Mouse (Mus musculus) midbrain, embryonic 16.5 days (tissue): ENCODE data around the gene Hist1h4c. TPM values are rescaled to one million over a fixed set of nuclear protein-coding genes. Genes with fewer than 3 reads are reported as not detected.
"Not testable (repeated sequence)": the region's sequence is repeated elsewhere in the genome, so short reads cannot be mapped to it uniquely, and the experiment has no call there.

ENCODE experiments used
- ATAC-seq: fragments of 200-750 bp; cut with Nextera tagmentation; 2 replicates; pipeline ENCODE4 v1.8.0; 2017; ENCODE audit warnings: moderate TSS enrichment
- H3K27ac ChIP-seq: fragments of 300-500 bp; sonication (generic); 2 replicates; pipeline ENCODE4 v1.5.1; 2014; ENCODE audit warnings: mild to moderate bottlenecking, low read length, mixed read lengths
- H3K27me3 ChIP-seq: fragments of 300-500 bp; sonication (generic); 2 replicates; pipeline ENCODE4 v1.6.1; 2014; ENCODE audit warnings: low read depth, low read length, mixed read lengths; ENCODE audit not compliant: control insufficient read depth, insufficient read depth
- H3K36me3 ChIP-seq: fragments of 300-500 bp; sonication (generic); 2 replicates; pipeline ENCODE4 v1.6.1; 2014; ENCODE audit warnings: mild to moderate bottlenecking, low read length, moderate library complexity, mixed read lengths; ENCODE audit not compliant: control insufficient read depth, insufficient read depth
- H3K4me1 ChIP-seq: fragments of 300-500 bp; sonication (generic); 2 replicates; pipeline ENCODE4 v1.6.1; 2014; ENCODE audit warnings: mild to moderate bottlenecking, low read length, mixed read lengths; ENCODE audit not compliant: control insufficient read depth, insufficient read depth
- H3K4me2 ChIP-seq: fragments of 300-500 bp; sonication (generic); 2 replicates; pipeline ENCODE4 v1.6.1; 2014; ENCODE audit warnings: mild to moderate bottlenecking, low read length, mixed read lengths
- H3K4me3 ChIP-seq: fragments of 300-500 bp; sonication (generic); 2 replicates; pipeline ENCODE4 v1.5.1; 2014; ENCODE audit warnings: low read depth, mild to moderate bottlenecking, low read length, moderate library complexity, mixed read lengths
- H3K9ac ChIP-seq: fragments of 300-500 bp; sonication (generic); 2 replicates; pipeline ENCODE4 v1.6.1; 2014; ENCODE audit warnings: low read depth, low read length, mixed read lengths
- H3K9me3 ChIP-seq: fragments of 300-500 bp; sonication (generic); replicated peaks from 2 replicates; pipeline ENCODE4 v1.6.1; 2014; ENCODE audit warnings: mild to moderate bottlenecking, low read length, mixed read lengths; ENCODE audit not compliant: control insufficient read depth, poor library complexity, severe bottlenecking
- whole genome bisulfite sequencing: fragments of 180-500 bp; shearing (Covaris S2); extraction: QIAGEN DNeasy Blood & Tissue Kit; methylation state at CpG from one replicate; pipeline ENCODE4 v1.1.7; 2014; 5-methylcytosine and 5-hydroxymethylcytosine counted together
- microRNA-seq: library from miRNA; unstranded; fragments of <30 nt; microRNA quantifications from one replicate; pipeline ENCODE4, GENCODE M21; 2017
- polyA plus RNA-seq: library from polyadenylated mRNA; unstranded; fragments of >200 nt; fragmentation: Nextera tagmentation; extraction: Ambion mirVana; gene quantifications from 2 replicates; pipeline ENCODE4 v1.2.1, GENCODE M21; 2015

Gene Hist1h4c
- polyA plus RNA-seq, 1 experiment from 2014 or later = 1.8 TPM

- H3K27ac ChIP-seq = peak overlapping the region; percentile 86
- H3K36me3 ChIP-seq, H3K27me3 ChIP-seq, H3K9me3 ChIP-seq: not testable (repeated sequence)
- ATAC-seq = peak; percentile 69
- H3K4me1 ChIP-seq = peaks cover 20% of the 10 kb centered on the region
- H3K4me3 ChIP-seq = peak overlapping the region; percentile 42
- H3K9ac ChIP-seq = peak overlapping the region; percentile 53; the same call in 1 of the 2 replicates
- peak overlapping the region; percentile 72 for H3K4me2 ChIP-seq
- WGBS = 12% methylated on average over 12 of the region's 30 CpGs
Measured at GRCm38 (mm10) chr13:23682947-23683754, 15.1 kb downstream of the Hist1h4c start.

GRCm38 (mm10) chr13:23682623-23682946 is 15.7 kb downstream of the Hist1h4c start:
- Histone ChIP-seq H3K27ac (peak overlapping the region; percentile 73; the same call in 1 of the 2 replicates), H3K4me1 (peaks cover 20% of the 10 kb centered on the region), H3K27me3 (no peaks in the 10 kb centered on the region), H3K4me2 (peak overlapping the region; percentile 72), H3K9ac (0 out of 2 replicates have a peak overlapping the region, but pooled peaks have one; percentile 25), H3K4me3 (peak overlapping the region; percentile 42; the same call in 1 of the 2 replicates), H3K9me3 (no peaks in the 10 kb centered on the region), H3K36me3 (no peaks in the 10 kb centered on the region)
- WGBS = 45% methylated on average over 1 of the region's 1 CpGs
- no peak for ATAC-seq

GRCm38 (mm10) chr13:23681990-23682582 is 16.2 kb downstream of the Hist1h4c start:
- 92% methylated on average over 6 of the region's 6 CpGs for WGBS
- H3K4me2 ChIP-seq = no peak overlapping the region
- ATAC-seq = no peak

GRCm38 (mm10) chr13:23662536-23662935 is 35.7 kb downstream of the Hist1h4c start:
- no peak overlapping the region for H3K9ac ChIP-seq
- H3K4me2 ChIP-seq = no peak overlapping the region
- no peak overlapping the region for H3K27ac ChIP-seq
- 72% methylated on average over 3 of the region's 3 CpGs for WGBS
- H3K9me3 ChIP-seq = no peaks in the 10 kb centered on the region
- no peak overlapping the region for H3K4me3 ChIP-seq
- H3K27me3 ChIP-seq = no peaks in the 10 kb centered on the region
- H3K4me1 ChIP-seq = no peaks in the 10 kb centered on the region
- H3K36me3 ChIP-seq = no peaks in the 10 kb centered on the region
- ATAC-seq = no peak

More at GRCm38 (mm10) chr13:23681990-23682582, 16.2 kb downstream of the Hist1h4c start:
- Histone ChIP-seq H3K36me3 (no peaks in the 10 kb centered on the region), H3K9ac (no peak overlapping the region), H3K27ac (no peak overlapping the region), H3K9me3 (no peaks in the 10 kb centered on the region), H3K4me3 (no peak overlapping the region), H3K4me1 (peaks cover 20% of the 10 kb centered on the region), H3K27me3 (no peaks in the 10 kb centered on the region)

- H3K27me3 ChIP-seq = no peaks in the 10 kb centered on the region
- WGBS = 74% methylated on average over 6 of the region's 6 CpGs
- H3K9me3 ChIP-seq = no peaks in the 10 kb centered on the region
- no peak overlapping the region for H3K4me3 ChIP-seq
- H3K9ac ChIP-seq = no peak overlapping the region
- no peak for ATAC-seq
- H3K36me3 ChIP-seq = no peaks in the 10 kb centered on the region
- H3K4me1 ChIP-seq = no peaks in the 10 kb centered on the region
- H3K4me2 ChIP-seq = no peak overlapping the region
- H3K27ac ChIP-seq = no peak overlapping the region
Measured at GRCm38 (mm10) chr13:23659636-23660366, 38.5 kb downstream of the Hist1h4c start.

Small RNA genes within 50 kb of the gene (microRNA-seq; reads per million reads assigned to microRNA genes)
- gene Gm44314 = not detected
- gene Gm44350 = not detected

Other genes starting within 250 kb of the Hist1h4c start
- 0.10 and 0.31 TPM in 2 replicates for gene Btn1a1, start 232.6 kb downstream of the Hist1h4c start, polyA plus RNA-seq
- gene Btn2a2, start 209.6 kb downstream of the Hist1h4c start, polyA plus RNA-seq = 0.15 TPM in 1 of 2 replicates, not detected in the other
- gene Hist1h4h, start 167.4 kb downstream of the Hist1h4c start, polyA plus RNA-seq = 1.5 and 3.0 TPM in 2 replicates
- gene Hist1h2af, start 164.5 kb downstream of the Hist1h4c start, polyA plus RNA-seq = not detected in 2 replicates
- not detected in 2 replicates for gene Hist1h3g, start 163.0 kb downstream of the Hist1h4c start, polyA plus RNA-seq
- 0.27 TPM in 1 of 2 replicates, not detected in the other for gene Hist1h2bh, start 155.1 kb downstream of the Hist1h4c start, polyA plus RNA-seq
- gene Hist1h3f, start 154.4 kb downstream of the Hist1h4c start, polyA plus RNA-seq = not detected in 2 replicates
- gene Hist1h4f, start 146.8 kb downstream of the Hist1h4c start, polyA plus RNA-seq = not detected in 2 replicates
- gene Hist1h1d, start 145.2 kb downstream of the Hist1h4c start, polyA plus RNA-seq = 0.07 TPM in 1 of 2 replicates, not detected in the other
- gene Hist1h3e, start 136.1 kb downstream of the Hist1h4c start, polyA plus RNA-seq = 1.0 and 1.4 TPM in 2 replicates
- 7.7 and 11.6 TPM in 2 replicates for gene Hist1h2ae, start 127.2 kb downstream of the Hist1h4c start, polyA plus RNA-seq
- 0.36 and 0.86 TPM in 2 replicates for gene Hist1h2bg, start 127.1 kb downstream of the Hist1h4c start, polyA plus RNA-seq
- gene Hist1h2bf, start 124.3 kb downstream of the Hist1h4c start, polyA plus RNA-seq = not detected in 2 replicates
- not detected in 2 replicates for gene Hist1h2ad, start 124.1 kb downstream of the Hist1h4c start, polyA plus RNA-seq
- 0.53 and 0.60 TPM in 2 replicates for gene Hist1h3d, start 122.7 kb downstream of the Hist1h4c start, polyA plus RNA-seq
- gene Hist1h4d, start 116.9 kb downstream of the Hist1h4c start, polyA plus RNA-seq = 21.8 and 27.6 TPM in 2 replicates
- gene Hist1h2be, start 77.3 kb downstream of the Hist1h4c start, polyA plus RNA-seq = 1.0 and 1.4 TPM in 2 replicates
- 3.3 and 4.4 TPM in 2 replicates for gene Hist1h1e, start 75.9 kb downstream of the Hist1h4c start, polyA plus RNA-seq
- gene Hist1h2ac, start 14.5 kb downstream of the Hist1h4c start, polyA plus RNA-seq = 0.23 and 0.32 TPM in 2 replicates
- 14.9 and 17.1 TPM in 2 replicates for gene Hist1h2bc, start 14.3 kb downstream of the Hist1h4c start, polyA plus RNA-seq
- gene Hist1h1t, start 2.6 kb downstream of the Hist1h4c start, polyA plus RNA-seq = not detected in 2 replicates
- 2.8 and 3.8 TPM in 2 replicates for gene Hfe, start 12.4 kb upstream of the Hist1h4c start, polyA plus RNA-seq
- gene Hist1h1c, start 40.4 kb upstream of the Hist1h4c start, polyA plus RNA-seq = 7.1 and 8.7 TPM in 2 replicates
- gene Hist1h3c, start 47.1 kb upstream of the Hist1h4c start, polyA plus RNA-seq = 0.76 TPM in 1 of 2 replicates, not detected in the other
- not detected in 2 replicates for gene Hist1h2bb, start 48.3 kb upstream of the Hist1h4c start, polyA plus RNA-seq
- gene Hist1h2ab, start 52.7 kb upstream of the Hist1h4c start, polyA plus RNA-seq = 1.1 and 6.2 TPM in 2 replicates
- 0.89 and 1.1 TPM in 2 replicates for gene Hist1h3b, start 53.8 kb upstream of the Hist1h4c start, polyA plus RNA-seq
- gene Hist1h4b, start 58.6 kb upstream of the Hist1h4c start, polyA plus RNA-seq = 0.98 and 1.8 TPM in 2 replicates
- gene Hist1h4a, start 62.8 kb upstream of the Hist1h4c start, polyA plus RNA-seq = 0.47 and 0.72 TPM in 2 replicates
- gene Hist1h3a, start 63.9 kb upstream of the Hist1h4c start, polyA plus RNA-seq = 0.40 and 0.68 TPM in 2 replicates
- 0.30 TPM in 1 of 2 replicates, not detected in the other for gene Hist1h1a, start 65.2 kb upstream of the Hist1h4c start, polyA plus RNA-seq
- not detected in 2 replicates for gene Trim38, start 71.5 kb upstream of the Hist1h4c start, polyA plus RNA-seq
- gene Slc17a2, start 108.5 kb upstream of the Hist1h4c start, polyA plus RNA-seq = not detected in 2 replicates
- not detected in 2 replicates for gene Slc17a3, start 141.0 kb upstream of the Hist1h4c start, polyA plus RNA-seq
- gene Slc17a1, start 169.3 kb upstream of the Hist1h4c start, polyA plus RNA-seq = not detected in 2 replicates
- gene Slc17a4, start 216.6 kb upstream of the Hist1h4c start, polyA plus RNA-seq = not detected in 2 replicates
- not detected in 2 replicates for gene Hist1h2ba, start 235.7 kb upstream of the Hist1h4c start, polyA plus RNA-seq
- not detected in 2 replicates for gene Hist1h2aa, start 236.0 kb upstream of the Hist1h4c start, polyA plus RNA-seq